Mouse (Mus musculus): ENCODE measurements at regions not wholly inside any gene's neighbourhood (a gene's known extent, or its start where the extent isn't known, plus 50 kb on each side); places are given as distances from the start of the nearest gene placed in this dataset.
A peak's percentile ranks its signal among the peaks of the same experiment; 100 is the strongest.

DNA sequence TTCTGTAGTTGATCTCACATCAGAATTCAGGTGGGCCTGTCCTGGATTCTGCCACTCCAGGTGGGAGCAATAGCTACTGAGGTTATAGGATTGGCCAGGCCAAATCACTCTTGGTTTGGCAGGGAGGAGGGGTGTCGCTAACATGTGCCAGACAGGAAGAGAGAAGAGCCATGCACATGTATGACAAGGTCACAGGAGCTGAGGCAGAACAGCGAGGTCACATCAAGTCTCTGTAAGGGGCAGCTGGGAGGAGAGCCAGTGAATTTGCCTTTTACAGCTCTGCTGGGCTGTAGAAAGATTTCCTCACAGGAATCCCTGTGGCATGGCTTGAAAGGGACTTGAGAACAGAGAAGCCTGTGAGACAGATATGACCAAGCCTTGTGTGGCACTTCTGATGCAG, 96.3 kb upstream of the Prok2 start:
- DNase-seq (ENCODE audit: low spot score): no peak

DNA sequence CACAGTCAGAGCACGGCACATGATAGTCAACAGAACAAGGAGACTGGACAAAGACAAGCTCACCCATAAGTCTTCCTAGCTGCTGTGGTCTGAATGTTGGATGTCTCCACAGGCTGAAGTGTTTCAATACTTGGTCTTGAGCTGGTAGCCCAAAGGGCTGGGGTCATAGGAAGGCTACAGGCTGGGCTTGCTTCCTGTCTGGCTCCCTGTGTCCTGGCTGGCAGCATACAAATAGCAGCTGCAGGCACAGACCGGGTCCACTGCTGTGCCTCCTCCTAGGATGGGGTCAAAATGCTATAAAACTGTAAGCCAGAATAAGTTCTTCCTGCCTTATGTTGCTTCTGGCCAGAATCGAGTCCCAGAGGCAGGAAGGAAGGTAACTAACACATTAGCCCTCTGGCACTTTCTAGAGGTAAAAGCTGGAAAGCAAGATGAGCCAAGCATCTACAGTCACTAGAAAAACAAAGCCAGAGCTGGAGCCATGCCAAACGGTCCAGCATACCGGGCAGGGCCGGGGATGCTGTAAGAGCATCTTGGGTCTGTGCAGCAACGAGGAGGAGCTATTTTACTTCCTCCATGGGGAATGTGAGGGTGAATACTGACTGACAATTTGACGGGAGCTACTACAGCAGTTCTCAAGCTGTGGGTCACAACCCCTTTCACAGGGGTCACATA, 93.2 kb upstream of the Prok2 start:
- DNase-seq (ENCODE audit: low spot score): no peak

DNA sequence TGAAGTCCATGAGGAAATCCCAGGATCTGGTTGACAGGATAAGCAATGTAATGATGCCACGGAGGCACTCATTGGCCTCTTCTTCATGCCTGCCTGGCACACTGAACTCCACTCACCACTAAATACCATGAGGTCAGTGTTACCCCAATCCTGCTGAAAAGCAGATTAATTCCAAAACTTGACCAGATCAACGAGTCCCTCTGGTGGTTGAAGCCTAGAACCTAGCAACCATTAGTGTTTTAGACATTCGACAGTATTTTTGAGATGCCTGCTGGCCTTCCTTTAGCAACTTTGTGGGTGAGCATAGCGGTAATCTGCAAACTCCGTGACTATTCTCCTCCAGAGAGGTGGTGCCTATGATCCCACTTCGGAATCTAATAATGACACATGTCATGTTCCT, 92.3 kb upstream of the Prok2 start:
- no peak for DNase-seq (ENCODE audit: low spot score)

DNA sequence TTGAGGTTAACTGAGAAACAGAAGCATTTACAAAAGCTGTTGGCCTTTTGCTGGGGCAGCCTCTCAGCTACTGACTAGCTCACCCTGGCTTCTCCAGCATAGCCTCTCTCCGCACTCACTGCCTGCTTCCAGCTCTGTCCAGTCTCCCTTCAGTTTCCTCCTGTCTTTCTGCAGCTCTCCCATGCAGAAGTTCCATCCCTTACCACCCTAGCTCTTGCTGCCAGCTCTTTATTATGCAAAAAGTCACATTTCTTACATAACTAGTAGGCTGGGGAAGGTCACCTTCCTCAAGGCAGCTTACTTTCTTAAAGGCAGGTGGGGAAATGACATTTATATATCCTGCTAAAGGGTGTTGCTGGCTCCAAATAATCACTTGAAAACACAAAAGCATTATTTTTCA, 91.1 kb upstream of the Prok2 start:
- DNase-seq (ENCODE audit: low spot score): no peak

DNA sequence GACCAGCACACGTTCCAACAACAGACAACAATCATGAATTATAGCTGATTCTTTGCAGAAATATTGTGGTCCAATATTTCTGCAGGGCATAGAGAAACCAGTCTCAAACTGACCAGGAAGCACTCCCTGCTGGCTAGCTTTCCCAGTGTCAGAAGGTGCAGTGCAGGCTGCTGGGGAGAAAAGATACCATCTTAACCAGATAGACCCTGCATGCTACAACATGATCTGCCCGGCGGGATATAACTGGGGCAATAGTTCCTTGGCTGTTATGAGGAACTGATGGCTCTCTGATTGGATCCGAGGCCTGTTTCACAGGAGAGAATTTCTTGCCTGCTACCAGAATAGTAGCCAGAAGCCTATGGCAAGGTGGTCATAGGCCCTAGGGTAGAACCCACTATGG, 86.9 kb upstream of the Prok2 start:
- no peak for DNase-seq (ENCODE audit: low spot score)

DNA sequence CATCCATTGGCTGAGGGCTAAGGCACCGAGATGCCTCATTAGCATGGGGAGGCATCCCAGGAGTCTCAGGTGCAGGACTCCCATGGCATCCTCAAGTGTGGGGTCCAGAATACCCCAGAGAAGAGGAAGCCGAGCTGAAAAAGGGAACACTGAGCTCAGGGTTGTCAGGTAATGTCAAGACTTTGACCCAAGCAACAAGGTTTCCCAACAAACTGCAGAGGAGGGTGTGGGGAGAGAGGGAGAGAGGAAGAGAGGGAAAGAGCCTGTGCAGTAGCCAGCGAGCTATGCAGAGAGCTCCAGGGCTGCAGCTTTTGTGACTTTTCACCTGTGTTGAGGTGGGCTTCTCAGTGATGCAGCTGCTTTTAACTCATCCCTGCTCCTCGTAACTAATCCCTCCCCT, 85.7 kb upstream of the Prok2 start:
- DNase-seq (ENCODE audit: low spot score): no peak

DNA sequence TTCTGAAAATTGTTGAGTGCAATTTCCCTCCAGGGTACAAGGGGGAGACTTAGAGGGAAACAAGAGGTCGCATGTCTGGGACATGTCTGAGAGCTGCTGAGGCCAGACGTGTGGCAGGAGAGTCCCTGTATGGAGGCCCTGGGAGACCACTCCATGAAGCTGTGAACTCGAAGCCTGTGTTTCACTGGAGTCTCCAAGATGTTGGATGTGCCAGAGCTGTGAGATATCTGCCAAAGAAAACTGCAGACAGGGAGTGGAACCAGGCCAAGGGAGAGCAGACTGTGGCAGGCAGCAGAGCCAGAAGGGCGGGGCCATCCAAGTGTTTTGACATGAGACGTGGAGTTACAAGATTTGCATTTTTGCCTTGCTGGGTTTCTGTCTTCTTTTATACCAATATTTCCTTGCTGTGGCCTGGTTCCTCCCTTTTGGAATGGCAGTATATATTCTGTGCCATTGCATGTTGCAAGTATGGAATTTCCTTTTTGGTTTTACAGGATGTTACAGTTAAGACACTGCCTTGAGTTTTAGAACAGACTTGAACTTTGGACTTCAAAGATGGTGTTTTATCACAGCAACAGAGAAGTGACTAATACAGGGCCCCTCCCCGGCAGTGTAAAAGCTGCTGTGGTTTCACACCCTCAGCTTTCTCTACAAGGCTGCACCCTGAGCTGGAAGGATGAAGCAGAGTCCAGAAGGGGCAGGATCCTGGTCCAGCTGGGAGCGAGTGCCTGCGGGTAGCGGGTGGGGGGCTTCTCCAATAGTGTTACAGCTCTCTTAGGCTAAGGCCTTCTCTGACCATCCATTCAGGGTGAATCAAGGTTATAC, 85.0 kb upstream of the Prok2 start:
- no peak for DNase-seq (ENCODE audit: low spot score)

DNA sequence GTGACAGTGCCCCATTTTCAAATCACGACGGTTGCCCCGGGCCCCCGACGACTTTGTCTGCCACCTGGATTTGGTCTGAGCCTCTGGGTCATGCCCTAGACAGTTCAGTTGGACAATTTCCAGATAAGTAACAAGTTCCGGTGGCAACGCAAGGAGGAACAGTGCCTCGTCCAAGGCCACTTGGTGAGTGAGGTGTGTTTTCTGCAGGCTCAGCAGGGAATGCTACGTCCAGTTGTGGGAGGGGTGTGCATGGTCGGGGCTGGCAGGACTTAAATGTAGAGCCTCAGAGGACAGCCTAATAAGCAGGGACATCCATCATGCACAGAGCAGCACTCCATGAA, 78.7 kb upstream of the Prok2 start:
- DNase-seq (ENCODE audit: low spot score): no peak

DNA sequence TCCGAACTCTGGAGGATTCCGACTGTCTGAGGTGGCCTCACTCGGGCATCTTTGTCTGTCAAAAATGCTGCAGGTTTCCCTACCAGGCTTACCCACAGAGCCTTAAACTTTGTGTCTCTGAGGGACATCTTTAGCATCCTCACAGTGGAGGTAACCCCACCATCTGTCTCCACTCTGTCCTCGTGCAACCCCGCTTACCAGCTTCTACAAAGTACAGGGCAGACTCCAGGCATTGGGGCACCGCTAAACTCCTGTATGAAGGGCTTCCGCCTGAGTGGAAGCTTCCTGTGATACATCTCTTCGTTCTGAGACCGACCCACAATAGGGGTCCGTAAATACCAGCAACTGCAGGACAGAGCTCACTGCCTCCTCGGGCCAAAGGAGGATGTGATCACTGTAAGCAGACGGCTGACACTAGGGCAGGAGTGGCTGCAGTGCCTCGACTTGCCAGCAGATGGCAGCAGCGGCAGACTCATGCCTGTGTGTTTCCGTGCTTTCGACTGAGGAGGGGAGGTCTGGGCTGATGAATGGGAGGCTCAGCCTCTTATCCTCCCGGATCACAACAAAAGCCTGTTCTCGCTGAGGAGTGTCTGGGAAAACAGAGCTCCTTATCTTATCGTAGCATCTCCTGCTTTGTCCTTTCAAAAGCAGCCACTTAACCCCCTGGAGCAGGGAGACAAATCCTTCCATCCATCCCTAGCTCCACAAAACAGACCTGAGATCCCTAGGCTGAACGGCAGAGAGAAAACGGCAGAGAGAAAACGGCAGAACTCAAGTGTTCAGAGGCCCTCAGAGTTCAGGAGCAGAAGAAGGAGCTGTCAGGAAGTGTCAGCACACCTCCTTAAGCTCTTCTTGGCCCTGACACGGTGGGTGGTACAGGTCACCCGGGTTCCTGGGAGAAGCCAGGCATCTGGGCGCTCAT, 78.1 kb upstream of the Prok2 start:
- DNase-seq (ENCODE audit: low spot score): peak; percentile 79

DNA sequence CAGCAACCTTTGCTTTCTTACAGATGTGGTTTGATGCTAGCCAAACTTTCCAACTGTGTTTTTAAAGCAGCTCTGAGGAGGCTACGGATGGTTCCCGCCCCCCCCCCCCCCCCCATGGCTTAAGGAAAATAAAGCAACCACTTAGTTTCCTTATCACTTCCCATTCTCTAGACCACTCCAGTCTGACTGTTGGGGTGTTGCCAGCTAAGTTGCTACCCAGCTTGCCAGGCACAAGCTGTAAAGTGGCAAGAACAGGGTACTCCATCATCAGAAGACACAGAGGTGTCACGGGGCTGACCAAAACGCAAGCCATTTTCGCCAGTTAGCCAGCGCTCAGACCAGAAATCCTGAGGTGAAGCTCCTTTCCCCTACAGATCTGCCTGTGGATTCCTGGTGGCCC, 74.7 kb upstream of the Prok2 start:
- no peak for DNase-seq (ENCODE audit: low spot score)

DNA sequence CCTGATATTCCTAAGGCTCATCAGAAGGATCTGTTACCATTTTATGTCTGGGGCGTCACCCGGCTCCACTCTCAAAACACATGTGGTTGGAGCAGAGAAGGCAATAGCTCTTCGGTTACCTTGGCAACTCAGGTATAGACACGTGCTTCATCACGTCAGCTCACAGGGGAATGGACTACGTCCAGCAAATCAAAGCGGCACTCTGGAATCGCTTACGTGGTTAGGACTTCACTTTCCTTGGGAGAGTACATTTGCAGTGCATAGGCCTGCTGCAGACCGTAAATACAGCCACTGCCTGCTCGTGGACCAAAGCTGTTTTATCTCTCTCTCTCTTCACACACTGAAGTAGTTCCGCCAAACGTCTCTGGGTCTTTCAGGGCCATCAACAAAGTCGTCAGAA, 74.1 kb upstream of the Prok2 start:
- no peak for DNase-seq (ENCODE audit: low spot score)

DNA sequence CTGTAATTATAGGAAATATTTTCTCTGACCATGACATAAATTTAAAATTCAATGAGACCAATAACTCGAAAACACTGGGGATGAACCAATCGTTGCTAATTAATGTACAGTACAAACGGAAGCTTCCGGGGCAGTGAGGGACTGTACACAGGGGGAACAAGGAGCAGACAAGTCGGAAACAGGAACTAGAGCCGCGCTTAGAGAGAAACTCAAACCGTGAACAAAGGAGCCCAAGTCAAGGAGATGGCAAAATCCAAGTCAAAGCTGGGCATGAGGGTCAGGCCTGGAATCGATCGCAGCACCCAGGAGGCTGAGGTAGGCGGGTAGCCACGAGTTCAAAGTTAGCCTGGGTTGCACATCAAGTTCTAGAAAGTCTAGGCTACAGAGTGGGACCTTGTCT, 70.2 kb upstream of the Prok2 start:
- DNase-seq (ENCODE audit: low spot score): no peak

DNA sequence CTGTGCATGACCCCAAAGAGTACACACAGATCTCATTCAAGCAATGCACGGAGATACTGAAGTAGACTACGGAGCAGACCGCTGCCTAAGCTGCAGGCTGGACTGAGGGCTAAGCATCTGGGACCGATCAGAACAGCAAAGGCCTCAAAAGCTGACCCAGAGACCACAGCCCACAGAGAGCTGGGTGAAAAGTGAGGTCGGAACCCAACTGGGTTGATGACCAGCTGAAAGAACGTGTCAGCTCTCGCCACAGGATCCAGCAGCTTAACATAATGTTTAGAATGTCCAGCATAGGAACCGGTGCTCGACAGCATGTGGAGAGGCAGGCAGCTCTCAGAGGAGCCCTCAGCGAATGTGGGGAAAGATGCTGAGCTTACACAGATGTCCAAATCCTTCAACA, 67.4 kb upstream of the Prok2 start:
- DNase-seq (ENCODE audit: low spot score): no peak

DNA sequence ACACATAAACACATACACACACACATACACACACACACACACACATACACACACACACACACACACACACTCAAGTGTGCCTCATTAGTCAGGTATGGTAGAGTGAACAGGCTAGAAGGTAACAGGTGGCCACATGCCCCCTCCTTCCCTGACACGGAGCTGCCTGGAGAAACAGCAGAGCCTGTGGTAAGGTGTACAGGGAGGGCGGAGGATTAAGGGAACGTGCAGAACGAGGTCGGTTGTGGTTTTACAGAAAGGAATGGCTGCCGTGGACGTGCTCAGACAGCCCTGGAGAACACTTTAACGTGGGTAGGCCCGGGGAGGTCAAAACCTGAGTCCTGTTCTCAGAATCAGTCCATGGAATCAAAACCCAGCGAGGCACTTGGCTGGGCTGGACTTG, 66.2 kb upstream of the Prok2 start:
- no peak for DNase-seq (ENCODE audit: low spot score)

DNA sequence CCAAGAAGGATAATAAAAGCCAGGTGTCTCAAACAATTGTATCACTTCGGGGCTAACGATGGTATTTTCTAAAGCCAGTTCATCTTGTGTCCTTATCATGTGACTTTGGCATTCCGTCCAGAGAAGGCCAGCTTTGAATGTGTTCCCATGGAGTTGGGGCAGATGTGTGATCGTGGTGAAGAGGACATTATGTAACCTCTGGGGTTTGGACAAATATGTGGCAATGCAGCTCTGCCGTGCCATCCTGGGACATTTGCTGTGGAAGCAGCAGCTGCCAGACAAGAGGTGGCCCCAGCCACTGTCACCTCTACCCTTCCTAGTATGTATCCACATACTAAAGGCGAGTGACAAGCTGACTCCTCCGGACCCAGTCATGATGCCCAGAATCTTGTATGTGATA, 60.8 kb upstream of the Prok2 start:
- DNase-seq (ENCODE audit: low spot score): no peak

DNA sequence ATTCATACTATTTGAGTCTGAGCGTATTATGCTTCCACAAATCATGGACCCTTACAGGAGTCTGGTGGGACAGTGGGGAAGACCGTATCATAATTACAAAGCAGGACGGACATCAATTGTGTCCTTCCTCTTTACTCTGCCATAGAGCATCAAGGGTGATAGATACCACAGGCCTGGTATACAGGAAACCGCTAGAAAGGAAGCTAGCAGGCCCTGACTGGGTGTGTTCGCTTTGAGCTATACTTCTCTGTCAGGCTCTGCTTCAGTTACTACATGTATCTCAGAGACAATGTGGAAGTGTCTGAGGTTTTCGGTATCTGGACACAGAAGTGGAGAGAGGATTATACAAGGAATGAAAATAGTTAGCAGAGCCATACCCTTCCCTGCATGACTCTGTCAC, 59.0 kb upstream of the Prok2 start:
- no peak for DNase-seq (ENCODE audit: low spot score)

DNA sequence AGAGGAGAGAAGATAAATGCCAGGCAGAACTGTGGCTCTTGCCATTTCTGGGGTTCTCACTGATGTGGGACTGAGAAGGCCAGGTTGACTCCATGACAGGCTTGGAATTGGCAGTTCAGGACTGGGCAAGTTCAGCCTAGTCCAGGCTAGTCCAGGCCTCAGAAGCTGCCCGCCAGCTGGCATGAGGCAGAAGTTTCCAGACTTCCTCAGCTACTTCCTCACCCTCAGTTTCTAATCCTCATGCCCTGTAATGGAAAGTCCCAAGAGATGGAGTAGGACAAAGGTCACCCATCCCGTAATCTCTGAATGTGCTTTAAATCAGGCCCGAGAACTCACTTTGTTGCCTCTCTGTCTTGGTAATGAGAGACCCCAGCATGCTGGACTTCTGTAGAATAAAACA, 58.6 kb upstream of the Prok2 start:
- no peak for DNase-seq (ENCODE audit: low spot score)

DNA sequence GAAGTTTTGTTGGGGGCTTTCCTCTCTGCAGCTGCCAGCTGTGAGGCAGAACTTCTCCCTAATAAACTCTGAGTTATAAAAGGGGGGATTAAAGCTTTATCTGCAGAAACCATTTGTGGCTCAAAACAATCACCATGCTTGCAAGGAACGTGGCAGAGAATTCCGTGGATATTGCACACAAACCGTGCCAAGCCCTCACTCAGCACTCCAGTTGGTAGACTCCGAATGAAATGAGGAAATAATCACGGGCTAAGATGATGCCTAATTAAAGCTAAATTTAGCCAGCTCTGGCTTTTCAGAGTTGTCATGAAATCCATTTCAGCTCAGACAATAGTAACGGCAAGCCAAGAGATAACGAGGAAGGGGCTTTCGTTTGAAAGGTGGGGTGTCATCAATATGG, 58.1 kb upstream of the Prok2 start:
- no peak for DNase-seq (ENCODE audit: low spot score)

DNA sequence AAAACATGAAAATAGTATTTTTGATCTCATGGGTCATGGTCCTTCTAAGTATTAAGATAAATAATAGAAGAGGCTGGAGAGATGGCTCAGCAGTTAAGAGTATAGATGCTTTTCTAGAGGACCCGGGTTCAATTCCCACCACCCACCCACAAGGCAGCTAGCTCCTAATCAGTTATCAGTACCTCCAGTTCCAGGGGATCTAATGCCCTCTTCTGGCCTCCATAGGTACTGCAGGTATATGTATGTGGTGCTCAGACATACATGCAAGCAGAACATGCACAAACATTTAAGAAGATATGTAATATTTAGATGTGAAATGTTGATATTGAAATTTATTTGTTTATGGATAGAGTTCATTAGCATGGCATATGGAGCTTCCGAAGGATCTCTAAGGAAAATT, 56.8 kb upstream of the Prok2 start:
- DNase-seq (ENCODE audit: low spot score): no peak
